Mouse (Mus musculus): Measurements from ENCODE around the gene Fbxo34. TPM values are rescaled to one million over a fixed set of nuclear protein-coding genes. Genes with fewer than 3 reads are reported as not detected.
"Not testable (repeated sequence)": the region's sequence is repeated elsewhere in the genome, so short reads cannot be mapped to it uniquely, and the experiment has no call there.

The Fbxo34 gene
- total RNA-seq, 2 experiments from 2014 or later: 11.2 to 20.7 TPM

DNA sequence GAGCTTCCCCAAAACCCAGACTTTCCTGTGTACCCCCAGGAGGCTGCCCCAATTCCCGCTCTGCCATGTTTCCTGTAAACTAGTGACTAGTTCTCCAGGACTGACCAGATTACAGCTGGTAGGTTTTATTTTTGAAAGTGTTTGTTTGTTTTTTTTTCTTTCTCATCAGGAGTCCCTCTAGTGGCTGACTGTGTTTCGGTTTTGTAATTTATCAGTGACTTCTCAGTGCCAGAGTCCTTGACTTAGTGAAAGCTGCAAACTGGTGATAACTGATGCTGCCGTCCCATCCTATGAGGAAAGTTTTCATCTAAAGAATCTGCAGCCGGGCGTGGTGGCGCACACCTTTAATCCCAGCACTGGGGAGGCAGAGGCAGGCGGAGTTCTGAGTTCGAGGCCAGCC lies 65.4 kb downstream of the Fbxo34 start:
- ATAC-seq (ENCODE audit: poor library complexity, severe bottlenecking): peak; percentile 32

DNA sequence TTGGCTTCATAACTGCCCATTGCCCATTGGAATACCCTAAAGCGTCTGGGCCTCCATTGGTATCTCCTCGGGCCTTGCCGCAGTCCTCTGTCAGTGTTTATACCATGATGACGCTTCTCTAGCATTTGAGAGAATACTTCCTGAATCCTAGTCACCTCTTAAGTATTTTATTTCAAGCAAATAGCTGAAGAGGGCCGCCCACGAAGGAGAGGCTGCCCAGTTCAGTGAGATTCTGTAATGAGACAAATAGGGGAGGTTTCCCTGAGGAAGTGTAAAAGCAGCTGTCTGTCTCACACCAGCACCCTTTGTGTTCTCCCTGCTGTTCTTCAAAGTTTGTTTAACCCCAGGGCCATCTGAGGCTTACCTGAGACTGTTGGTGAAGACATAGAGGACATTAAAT lies 66.5 kb downstream of the Fbxo34 start:
- no peak for ATAC-seq (ENCODE audit: poor library complexity, severe bottlenecking)

DNA sequence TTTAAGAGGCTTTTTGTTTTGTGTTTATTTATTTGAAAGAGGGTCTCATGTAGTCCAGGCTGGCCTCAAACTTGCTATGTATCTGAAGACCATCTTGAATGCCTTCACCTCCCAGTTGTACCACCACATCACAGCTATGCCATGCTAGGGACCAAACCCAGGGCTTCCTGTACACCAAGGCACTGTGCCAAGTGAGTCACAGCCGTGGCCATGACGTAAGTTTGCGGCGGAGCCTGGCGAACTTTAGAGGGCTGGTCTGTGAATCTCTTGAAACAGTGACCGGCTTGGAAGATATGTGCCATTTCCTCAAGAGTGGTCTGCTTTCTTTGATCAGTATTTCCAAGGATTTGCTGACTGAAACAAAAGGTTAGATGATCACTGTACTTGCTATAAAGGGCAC lies 68.4 kb downstream of the Fbxo34 start:
- peak; percentile 72 for ATAC-seq (ENCODE audit: poor library complexity, severe bottlenecking)

DNA sequence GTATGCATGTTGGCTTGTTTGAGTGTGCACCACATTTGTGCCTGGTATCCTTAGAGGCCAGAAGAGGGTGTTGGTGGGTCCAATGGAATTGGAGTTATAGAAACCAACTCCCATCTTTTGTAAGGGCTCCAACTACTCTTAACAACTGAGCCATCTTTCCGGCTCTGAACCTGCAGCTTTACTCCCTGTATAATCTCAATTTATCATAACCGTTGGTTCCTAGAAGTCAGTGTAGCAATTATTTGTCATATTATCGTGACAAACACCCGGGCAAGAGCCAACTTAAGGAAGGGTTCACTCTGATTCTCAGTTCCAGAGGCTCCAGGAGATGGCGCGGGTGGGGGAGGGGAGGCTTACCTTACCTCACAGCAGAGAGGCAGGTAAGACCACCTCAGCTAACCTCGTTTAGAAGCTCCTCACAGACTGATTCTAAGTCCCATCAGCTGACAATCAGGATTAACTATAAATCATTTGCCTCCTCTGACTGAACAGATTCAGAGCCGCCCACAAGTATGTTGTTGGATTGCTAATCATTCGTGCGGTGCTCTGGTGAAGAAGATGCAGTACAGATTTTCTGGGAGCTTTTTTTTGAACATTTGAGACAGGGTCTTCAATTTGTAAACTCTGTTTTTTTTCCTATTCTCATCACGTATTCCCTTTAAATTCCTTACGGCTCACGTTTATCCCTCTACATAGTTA lies 70.7 kb downstream of the Fbxo34 start:
- no peak for ATAC-seq (ENCODE audit: poor library complexity, severe bottlenecking)

DNA sequence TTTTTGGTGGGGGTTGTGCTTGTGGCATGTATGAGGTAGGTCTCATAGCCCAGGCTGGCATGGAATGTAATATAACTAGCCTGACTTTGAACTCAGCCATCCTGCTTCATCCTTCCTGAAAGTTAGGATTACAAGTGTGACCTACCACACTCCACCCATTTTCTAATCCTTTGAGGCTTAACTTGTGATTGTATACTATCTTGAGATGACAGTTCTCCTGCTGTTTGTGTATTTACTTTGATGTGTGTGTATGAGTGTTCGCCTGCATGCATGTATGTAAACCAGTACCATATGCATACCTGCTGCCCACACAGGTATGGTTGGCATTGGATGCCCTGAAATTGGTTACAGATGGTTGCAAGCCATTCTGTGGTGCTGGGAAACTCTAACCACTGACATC lies 71.4 kb downstream of the Fbxo34 start:
- no peak for ATAC-seq (ENCODE audit: poor library complexity, severe bottlenecking)

DNA sequence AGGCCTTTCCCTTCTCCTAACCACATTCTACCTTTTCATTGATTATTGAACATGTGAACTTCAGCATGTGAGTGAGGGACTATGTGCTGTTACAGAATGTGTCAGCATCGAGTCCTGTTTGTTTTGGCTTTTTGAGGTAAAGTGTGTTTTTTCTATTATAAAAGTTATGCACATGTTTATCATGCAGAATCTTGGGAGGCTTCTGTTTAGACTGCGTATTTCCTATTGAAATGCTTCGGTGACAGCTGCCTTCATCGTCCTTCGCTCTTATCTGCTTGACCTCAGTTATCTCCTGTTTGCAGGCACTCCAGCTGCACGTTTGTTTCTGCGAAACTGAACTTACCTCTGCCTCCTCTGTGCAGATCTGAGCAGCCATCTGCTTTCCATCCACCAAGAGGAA lies 72.1 kb downstream of the Fbxo34 start:
- ATAC-seq (ENCODE audit: poor library complexity, severe bottlenecking): peak; percentile 26; the same call in 1 of the 2 replicates

DNA sequence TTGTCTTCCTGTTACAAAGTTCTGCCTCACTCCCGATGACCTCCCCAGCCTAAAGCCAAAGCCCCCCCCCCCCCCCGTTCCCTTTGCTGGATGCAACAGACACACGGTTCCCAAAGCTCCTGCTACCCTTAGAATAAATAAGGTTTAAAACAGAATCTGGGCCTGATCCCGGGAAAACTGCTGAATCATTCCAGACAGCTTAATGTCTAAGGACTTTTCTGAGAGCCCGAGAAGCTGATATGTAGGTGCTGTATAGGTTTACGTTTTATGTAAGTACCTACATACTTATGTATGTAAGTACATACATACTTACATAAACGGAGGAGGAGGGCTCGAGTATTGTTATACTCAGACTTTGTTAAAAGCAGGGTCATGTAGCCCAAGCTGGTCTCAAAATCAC lies 75.2 kb downstream of the Fbxo34 start:
- ATAC-seq (ENCODE audit: poor library complexity, severe bottlenecking): no peak

DNA sequence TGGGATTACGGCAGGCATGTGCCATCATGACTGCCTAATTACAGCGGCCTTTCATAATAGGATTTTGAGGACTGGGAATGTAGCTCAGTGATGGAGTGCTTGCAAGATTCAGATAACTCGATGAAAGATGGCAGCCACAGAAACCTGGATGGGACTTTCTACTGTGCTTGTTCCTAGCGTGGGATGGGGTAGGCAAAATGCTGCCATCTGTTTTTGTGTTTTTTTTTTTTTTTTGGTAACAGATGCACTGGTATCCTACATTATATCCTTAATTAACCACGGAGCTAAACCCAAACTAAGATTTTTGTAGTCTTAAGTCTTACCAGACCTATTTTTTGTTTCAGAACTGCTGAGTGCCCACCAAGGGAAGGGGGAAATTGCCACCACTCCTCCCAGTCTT lies 75.6 kb downstream of the Fbxo34 start:
- ATAC-seq (ENCODE audit: poor library complexity, severe bottlenecking): no peak

DNA sequence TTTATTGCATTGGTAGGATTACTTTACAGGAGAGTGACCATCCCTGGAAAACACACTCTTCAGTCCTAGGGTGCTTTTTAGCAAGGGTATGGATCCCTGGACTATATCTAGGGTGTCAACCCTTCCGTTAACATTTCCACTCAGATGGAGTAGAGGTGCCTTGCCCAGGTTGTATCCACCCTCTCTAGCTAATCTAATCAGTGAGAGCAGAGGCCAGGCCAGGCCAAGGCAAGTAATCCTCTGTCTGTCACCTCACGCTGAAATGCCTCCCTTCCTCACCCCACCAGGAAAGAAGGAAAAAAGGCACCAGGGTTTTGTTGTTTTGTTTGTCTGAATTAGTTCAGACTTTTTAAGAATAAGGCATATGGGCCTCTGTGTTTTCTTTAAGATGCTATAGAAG lies 77.6 kb downstream of the Fbxo34 start:
- ATAC-seq (ENCODE audit: poor library complexity, severe bottlenecking): no peak

DNA sequence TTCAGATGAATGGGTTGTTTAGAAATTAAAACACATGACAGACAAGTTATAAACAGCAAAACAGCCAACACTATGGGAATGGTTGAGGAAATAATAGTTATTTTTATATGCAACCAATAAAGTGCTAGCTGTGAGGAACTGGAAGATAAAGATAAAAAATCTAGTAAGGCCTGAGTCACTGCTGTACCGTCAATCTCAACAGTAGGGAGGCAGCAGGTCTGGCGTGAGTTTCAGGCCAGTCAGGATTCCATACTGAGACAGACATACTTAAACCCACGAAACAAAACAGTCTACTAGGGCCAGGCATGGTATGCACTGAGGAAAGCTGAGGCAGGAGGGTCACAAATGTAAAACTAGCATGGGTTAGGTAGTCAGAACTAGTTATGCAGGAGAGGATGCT lies 78.1 kb downstream of the Fbxo34 start:
- ATAC-seq (ENCODE audit: poor library complexity, severe bottlenecking): no peak

DNA sequence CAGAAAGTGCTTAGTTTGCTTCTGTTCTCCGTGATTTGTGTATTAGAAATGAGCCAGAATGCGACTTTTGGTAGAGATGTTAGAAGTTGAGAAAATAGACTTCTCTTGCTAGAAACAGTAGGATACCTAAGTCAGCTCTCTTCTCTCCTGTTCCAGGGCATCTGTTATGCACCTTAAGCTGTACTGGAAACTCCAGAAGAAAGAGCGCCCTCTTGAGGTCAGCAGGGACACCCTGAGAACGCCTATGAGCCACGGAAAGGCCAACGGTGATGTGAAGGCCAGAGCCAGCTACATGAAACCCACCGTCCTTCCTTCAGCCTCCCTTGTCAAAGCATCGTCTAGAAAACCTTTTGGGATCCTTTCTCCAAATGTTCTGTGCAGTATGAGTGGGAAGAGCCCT lies 78.8 kb downstream of the Fbxo34 start:
- ATAC-seq (ENCODE audit: poor library complexity, severe bottlenecking): peak; percentile 70

DNA sequence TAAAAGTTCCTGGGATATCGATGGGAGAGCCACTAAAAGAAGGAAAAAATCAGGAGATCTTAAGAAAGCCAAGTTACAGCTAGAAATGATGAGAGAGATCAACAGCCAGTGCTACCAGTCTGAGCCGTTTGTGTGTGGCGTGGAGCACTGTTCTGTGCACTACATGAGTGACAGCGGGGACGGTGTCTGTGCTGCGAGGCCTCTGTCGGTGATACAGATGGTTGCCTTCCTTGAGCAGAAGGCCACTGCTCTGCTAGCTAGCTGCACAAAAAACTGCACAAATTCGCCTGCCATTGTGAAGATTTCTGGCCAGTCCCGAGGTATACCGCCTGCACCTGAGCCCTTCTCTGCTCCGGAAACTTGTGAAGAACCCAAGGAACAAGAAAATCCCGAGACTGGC lies 79.4 kb downstream of the Fbxo34 start:
- not testable (repeated sequence) for ATAC-seq (ENCODE audit: poor library complexity, severe bottlenecking)

DNA sequence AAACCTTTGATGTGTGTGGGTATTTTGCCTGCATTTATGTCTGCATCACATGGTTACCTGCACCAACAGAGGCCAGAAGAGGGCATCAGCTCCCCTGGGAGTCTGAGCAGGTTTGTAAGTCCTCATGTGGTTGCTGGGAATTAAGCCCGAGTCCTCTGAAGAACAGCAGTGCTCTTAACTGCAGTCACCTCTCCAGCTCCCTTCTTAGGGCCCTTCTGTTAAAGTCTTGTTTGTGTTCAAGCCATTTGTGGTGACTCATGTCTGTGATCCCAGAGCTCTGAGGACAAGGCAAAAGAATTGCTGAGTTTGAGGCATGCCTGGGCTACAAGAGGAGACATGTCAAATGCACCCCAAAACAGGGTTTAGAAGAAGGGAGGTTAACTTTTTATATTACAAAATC lies 82.3 kb downstream of the Fbxo34 start:
- ATAC-seq (ENCODE audit: poor library complexity, severe bottlenecking): no peak

DNA sequence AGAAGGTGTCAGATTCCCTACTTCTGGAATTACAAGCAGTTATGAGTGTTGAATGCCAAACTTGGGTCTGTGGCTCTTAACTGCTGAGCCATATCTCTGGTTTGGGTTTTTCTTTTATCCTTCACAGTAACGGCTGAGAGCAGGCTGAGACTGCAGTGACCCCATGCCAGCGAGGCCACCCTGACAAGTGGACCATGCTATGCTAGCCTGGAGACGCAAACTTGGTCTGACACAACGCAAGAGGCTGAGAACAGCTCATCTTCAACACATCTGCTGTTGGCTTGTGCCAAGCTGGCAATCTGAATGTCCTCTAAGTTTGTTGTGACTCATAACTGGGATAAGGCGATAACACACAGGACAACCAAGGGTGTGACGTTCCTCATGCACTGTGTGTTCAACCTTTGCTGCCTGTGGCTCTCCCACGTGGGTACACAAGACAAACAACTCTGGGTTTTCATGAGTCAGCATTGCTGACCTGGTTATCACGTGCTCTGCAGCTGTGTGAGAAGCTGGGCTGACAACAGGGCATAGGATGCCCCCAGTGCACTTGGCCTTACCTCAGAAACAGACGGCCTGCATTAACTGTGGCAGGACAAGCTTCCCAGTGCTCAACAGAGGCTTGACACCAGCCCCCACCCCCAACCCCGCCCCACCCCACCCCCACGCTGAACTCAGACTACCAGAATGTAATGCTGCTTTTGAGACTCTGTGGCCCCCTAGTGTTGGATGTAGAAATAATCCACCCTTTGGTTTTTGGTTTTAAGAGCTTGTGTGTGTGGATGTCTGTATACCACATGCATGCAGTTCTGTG lies 83.3 kb downstream of the Fbxo34 start:
- ATAC-seq (ENCODE audit: poor library complexity, severe bottlenecking): peak; percentile 58

DNA sequence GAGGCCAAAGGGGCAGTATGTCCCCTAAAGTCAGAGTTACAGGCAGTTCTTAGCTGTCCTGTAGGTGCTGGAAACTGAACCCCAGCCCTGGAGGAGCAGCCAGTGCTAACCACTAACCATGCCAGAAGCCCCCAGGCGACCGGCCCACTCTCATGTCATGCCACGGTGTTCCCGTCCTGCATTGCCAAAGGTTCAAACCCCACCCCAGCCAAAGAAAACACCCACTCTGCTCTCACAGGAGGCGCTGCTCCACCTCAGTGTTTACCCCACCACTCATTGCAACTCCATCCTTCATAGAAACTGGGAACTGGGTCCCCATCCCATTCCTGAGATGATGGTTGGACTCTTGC lies 83.9 kb downstream of the Fbxo34 start:
- no peak for ATAC-seq (ENCODE audit: poor library complexity, severe bottlenecking)

DNA sequence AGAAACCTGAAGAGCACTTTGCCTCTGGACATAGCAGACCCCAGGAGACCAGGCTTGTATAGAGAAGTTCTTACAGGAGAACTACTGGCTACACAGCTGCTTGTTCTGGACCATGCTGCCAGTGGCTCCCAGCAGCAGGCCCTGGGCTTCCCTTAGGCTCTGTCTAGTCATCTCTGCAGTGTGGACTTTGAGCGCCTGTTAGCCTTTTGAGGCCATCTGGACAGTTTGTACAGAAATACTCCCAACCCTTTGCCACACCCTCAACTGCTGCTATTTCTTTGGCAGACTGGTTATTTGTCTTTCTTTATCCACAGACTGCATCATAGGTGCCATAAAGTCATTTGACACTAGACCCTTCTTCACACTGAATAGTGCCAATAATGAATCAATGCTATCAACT lies 84.9 kb downstream of the Fbxo34 start:
- ATAC-seq (ENCODE audit: poor library complexity, severe bottlenecking): no peak

DNA sequence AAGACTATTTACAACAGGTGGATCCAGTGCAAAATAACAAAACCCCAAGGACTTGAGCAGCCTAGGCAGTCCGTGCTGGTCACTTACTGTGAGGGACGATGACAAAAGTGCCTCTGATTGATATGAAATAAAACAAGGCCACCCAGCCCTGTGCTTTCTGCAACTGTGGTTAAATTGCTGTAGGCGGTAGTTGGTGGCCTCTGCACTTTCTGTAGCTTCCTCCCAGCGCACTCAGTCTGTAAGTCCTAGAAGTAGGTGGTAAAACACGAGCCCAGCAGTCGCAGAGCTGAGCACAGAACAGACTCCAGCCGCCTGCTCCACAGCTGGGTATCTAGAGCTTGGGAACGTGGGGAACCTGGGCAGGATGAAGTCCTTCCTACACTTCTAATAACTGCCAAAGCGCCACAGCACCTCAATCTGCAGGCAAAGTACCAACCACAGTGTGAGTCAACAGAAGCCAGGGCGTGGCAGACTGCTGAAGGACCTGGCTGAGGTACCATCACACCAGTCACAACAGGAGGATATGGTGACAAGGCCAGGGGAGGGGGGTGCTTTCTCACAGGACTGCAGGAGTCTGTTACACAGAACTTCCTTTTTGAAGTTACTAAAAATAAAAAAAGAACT lies 91.2 kb downstream of the Fbxo34 start:
- peak; percentile 79 for ATAC-seq (ENCODE audit: poor library complexity, severe bottlenecking)

DNA sequence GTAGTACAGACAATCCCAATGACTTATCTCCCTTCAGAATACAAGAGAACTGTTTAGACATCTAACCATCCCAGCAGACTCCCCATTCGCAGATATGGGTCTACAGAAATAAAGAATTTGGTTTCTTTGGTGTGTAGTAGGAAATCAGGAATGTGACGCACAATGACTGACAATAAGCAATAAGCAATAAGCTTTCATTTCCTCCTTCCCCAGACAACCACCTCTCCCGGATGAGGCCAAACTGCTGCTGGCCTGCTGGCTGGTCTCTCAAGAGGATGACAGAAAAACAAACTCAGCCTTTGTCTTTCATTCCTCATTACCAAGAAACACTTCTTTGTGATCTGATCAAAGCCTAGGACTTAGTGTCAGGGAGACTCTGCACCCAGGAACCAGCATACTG lies 92.1 kb downstream of the Fbxo34 start:
- peak; percentile 59 for ATAC-seq (ENCODE audit: poor library complexity, severe bottlenecking)

DNA sequence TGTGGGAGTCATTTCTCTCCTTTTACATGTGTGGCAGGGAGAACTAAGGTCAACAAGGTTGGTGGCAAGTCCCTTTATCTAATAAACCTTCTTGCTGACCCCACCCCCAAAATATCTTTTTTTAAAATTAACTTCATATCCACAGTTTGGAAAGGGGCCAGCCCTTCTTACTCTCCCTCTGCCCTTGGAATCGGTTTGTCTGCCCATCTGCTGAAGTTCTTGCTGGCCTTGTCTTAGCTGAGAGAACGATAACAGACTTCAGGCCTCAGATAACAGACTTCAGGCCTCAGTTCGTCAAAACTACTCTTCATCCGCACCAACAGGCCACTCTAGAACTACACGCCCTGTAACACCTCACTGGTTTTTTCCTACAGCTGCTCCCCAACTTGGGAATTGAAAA lies 94.1 kb downstream of the Fbxo34 start:
- ATAC-seq (ENCODE audit: poor library complexity, severe bottlenecking): no peak

DNA sequence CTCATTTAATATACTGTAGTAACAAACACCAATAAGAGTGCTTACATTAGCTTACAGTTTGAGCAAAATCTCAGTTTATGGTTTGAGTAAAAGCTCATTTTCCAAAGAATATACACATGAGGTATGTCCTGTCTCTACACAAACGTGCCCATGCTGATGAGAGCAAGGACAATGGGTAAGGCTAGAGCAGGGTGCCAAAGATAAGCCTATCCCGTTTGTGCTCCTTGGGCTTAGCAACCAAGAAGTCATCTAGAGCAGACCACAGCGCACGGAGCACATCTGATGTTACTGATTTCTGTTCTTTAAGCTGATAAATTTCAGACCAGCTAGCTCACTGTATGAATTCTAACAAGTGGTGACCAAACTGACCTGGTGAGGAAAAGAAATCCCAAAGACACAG lies 94.7 kb downstream of the Fbxo34 start:
- no peak for ATAC-seq (ENCODE audit: poor library complexity, severe bottlenecking)

DNA sequence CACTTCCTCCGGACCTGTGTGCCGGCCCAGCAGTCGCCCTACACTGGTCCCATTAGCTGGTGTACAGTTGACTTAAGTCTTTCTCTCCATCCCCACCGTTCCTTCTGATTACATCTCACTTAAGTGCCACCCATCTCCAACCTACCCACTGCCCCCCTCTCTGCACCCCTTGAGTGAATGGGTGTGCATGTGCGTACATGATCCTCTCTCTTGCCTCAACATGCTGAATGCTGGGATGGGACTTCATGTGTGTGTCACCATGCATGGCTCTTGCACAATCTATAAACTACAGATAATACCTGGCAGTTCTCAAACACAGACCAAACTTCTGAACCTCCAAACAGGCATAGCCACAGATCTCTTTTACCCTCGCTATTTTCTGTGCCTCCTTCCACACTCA lies 101.4 kb downstream of the Fbxo34 start:
- no peak for ATAC-seq (ENCODE audit: poor library complexity, severe bottlenecking)

DNA sequence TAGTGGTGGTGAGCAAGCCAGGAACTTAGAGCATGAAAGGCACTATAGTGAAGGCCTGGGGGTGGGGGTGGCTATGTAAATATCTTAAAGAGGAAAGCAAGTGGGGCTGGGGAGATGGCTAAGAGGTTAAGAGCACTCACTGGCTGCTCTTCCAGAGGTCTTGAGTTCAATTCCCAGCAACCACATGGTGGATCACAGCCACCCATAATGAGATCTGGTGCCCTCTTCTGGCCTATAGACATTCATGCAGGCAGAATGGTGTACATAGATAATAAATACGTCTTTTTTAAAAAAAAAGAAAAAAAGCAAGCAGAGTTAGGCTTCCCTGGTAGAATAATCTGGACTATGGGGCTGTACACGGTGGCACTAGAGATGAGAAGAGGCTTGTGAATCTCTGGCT lies 103.2 kb downstream of the Fbxo34 start:
- no peak for ATAC-seq (ENCODE audit: poor library complexity, severe bottlenecking)

Data from megakaryocyte, adult 5-6 weeks (primary cell).